Mouse (Mus musculus) heart, adult 18-20 months (tissue): Measurements from ENCODE around the gene Pde4d. TPM values are rescaled to one million over a fixed set of nuclear protein-coding genes. Genes with fewer than 3 reads are reported as not detected.

Source experiments
- DNase-seq, 2 experiments: peaks; one replicate each; pipeline ENCODE4 v3.0.0; 2021 to 2022; ENCODE audit warnings: mixed read lengths in 1 of 2
- total RNA-seq, 2 experiments: library from RNA; stranded (reverse); gene quantifications; 2 replicates each; pipeline ENCODE4 v1.2.3; 2021

Pde4d gene
- total RNA-seq, 2 experiments from 2014 or later = 35.4 to 40.4 TPM

DNA sequence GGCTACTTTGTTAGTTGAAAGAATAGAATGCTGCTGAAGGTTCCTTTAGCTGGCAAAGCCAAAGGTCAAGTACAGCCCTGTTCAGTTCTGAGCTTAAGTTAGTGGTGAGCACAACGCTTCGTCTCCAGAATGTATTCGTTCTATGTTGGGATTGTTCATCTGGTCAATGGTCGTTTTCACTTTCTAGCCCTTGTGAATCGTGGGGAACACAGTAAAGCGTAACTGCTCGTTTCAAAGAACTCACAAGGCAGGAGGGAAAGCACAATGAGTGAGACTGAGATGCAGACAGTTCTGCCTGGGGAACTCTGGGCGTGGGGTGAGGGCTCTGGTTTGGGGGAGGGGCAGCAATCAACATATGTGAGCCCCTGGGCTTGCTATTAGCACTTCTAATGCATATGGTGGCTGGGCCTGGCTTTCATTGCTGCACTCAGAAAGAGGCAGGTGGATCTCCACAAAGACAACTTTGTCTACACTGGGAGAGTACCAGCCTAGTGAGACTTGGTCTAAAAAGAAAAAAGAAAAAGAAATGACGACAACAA lies 1328.6 kb downstream of the Pde4d start:
- DNase-seq = no peak

GRCm38 (mm10) chr13:109781466-109781865 lies 1331.7 kb downstream of the Pde4d start:
- no peak for DNase-seq

- DNase-seq = no peak
Measured at GRCm38 (mm10) chr13:109788604-109789003, 1338.9 kb downstream of the Pde4d start.

GRCm38 (mm10) chr13:109789151-109789550 lies 1339.4 kb downstream of the Pde4d start:
- DNase-seq = peak; percentile 8 to 25

- no peak for DNase-seq
Measured at GRCm38 (mm10) chr13:109790045-109790715, 1340.4 kb downstream of the Pde4d start.

DNA sequence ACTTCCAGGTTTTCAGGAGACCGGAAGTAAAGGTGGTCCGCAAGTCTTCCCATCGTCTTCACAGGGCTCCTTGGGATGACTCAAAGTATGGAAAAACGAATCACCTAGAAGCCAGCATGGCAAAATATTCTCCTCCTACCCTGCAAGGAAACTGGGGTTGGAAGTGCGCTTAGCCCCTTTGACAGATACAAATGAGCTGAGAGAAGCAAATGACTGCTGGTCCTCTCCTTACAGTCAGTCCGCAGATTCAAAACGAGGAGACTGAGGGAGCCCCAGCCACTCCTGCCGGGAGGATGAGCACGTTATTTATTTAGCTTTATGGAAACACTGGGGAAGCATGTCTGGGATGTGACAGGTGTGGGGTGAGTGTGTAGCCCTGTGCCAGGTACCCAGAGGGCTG lies 1344.2 kb downstream of the Pde4d start:
- DNase-seq = no peak

DNA sequence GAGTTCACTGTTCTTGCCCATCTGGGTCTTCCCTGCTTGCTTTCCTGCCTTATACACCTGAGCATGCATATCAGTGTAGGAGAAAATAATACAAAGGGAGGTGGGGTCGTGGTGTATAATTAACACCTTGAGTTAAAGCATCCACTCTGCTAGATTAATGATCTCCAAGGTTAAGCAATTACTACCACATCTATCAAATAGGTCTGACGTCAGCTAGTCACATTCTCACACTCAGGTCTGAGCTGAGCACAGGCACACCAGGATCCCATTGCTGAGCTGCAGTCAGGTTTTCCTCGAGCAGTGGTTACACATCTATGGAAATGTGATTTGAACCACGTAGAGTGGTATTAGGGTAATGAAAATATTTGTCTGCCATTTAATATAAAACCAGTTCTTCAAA lies 1348.9 kb downstream of the Pde4d start:
- DNase-seq = no peak

DNA sequence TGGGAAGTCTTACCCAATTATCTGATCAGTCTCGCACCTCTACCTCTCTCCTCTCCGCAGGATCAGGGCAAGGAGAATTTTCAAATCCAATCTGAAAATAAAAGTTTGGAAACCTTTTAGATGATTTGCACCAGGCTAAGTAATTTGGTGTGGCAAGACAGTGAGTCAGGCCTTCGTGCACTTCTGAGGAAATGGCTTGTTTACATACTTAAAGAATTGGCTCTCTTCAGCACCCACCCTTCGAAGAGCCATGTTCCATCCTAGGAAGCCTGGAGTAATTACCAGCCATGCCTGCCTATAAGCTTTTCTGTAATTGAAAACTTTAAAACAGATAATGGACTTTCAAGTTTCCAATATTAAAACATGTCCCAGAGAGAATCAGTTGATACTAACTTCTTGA lies 1352.5 kb downstream of the Pde4d start:
- DNase-seq = no peak

DNA sequence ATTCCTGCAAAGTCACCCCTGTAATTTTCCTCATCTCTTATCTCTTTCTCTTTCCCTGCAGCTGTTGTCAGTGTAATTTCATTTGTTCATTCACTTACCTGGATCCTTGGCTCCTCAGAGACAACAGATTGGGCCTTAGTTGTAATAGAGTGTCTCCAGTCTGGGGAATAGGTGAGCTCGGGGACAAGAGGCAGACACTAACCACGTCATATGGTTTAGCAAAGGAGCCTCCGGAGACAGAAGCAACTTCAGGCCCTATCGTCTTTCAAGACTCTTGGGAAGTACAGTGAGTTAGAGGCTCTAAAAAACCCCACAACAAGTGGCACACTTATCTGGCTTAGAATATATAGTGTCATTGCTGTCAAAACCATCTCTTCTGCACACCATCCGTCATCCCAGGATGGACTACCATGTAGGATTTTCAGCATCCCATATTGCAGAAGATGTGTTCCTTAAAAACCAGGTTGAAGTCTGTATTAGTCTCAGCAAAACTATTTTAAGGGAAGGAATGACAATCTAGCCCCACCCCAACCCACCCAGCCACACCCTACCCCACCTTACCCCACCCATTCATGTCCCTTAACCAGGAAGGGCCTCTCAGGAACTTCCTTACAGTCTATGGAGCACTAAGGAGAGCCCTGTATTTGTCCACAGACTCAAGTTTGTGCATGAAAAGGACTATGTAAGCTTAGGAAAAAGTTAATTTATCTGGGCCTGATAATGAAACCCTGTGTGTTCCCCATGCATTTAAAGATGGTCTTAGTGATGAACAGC lies 1356.6 kb downstream of the Pde4d start:
- no peak for DNase-seq

DNA sequence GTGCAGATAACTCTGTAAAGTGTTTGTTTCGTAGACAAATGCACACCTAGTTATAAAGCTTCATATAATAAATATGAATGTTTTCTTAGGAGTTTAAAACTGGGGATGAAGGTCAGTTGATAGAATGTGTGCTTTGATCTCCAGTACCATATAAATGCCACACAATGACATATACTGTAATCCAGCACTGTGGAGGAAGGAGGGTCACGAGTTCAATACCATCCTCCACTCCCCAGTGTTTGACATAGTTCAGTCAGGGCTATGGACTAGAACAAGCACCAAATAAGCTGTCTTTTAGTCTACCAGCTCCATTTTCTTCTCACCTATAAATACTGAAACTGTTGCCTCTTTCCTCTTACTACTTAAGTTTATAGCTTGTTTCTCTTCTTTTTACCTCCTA lies 1357.3 kb downstream of the Pde4d start:
- no peak for DNase-seq

- DNase-seq = no peak
Measured at GRCm38 (mm10) chr13:109807446-109807845, 1357.7 kb downstream of the Pde4d start.

DNA sequence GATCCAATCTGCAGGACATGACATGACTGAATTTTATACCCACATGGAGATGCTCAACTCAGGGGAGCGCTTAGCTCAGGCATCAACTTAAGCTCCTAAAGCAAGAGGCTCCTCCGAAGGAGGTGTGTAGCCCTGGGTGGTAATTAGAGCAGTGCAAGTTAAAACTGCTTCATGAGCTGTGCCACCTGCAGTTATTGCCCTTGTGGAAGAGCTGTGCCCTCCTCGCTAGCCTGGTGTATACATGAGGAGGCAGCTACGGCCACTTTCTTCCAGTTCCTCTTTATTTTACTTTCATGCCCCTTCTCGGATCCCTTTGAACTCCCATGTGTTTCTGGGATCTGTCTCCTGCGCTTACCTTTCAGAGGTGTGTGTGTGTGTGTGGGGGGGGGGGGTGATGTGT lies 1358.3 kb downstream of the Pde4d start:
- no peak for DNase-seq

DNA sequence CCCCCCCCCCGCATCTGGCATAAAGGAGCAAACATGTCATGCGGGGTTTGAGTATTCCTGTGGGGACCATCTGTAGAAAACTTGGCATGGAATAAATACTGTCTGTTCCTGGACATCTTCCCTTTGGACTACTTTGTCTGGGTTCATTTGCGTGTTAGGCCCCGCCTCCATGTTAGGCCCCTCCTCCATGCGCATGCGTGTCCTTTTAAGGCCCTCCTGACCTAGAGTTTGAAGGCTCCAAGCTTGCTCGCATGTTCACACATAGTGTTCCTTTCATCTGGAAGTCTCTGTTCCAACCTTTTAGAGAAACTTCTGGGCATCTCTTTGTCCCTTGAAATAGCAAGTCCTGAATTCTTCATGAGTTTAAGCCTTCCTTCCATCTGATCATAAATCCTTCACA lies 1359.2 kb downstream of the Pde4d start:
- no peak for DNase-seq

GRCm38 (mm10) chr13:109809646-109810045 lies 1359.9 kb downstream of the Pde4d start:
- no peak for DNase-seq

DNA sequence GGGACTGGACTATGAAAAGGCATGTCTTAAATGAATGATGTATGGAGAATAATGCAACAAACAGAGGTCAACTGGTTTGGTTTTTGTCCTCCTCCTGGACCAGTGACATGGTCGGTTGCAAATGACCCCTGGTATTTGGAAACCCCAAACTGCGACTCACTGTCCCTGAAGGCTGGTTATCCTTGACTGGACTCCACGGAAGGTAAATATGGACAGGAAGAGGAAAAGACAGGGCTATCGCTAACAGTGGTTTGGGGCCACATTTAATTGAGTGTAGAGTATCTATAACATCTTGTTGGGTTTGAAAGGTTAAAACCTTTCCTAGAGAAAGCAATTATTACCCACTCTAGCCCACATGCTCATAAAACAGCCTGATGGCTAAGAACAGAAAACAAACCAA lies 1364.2 kb downstream of the Pde4d start:
- DNase-seq = no peak

GRCm38 (mm10) chr13:109819071-109819470 lies 1369.3 kb downstream of the Pde4d start:
- no peak for DNase-seq

GRCm38 (mm10) chr13:109820141-109820540 lies 1370.4 kb downstream of the Pde4d start:
- DNase-seq = no peak

GRCm38 (mm10) chr13:109820866-109821265 lies 1371.1 kb downstream of the Pde4d start:
- no peak for DNase-seq

GRCm38 (mm10) chr13:109821725-109822412 lies 1372.1 kb downstream of the Pde4d start:
- DNase-seq = peak; percentile 4 to 42

- peak; percentile 95 to 97 for DNase-seq
Measured at GRCm38 (mm10) chr13:109822413-109823298, 1372.9 kb downstream of the Pde4d start.

GRCm38 (mm10) chr13:109823307-109824031 lies 1373.7 kb downstream of the Pde4d start:
- DNase-seq = peak; percentile 16 to 56
